Mouse (Mus musculus): ENCODE measurements at regions not wholly inside any gene's neighbourhood (a gene's known extent, or its start where the extent isn't known, plus 50 kb on each side); places are given as distances from the start of the nearest gene placed in this dataset.
A peak's percentile ranks its signal among the peaks of the same experiment; 100 is the strongest.

DNA sequence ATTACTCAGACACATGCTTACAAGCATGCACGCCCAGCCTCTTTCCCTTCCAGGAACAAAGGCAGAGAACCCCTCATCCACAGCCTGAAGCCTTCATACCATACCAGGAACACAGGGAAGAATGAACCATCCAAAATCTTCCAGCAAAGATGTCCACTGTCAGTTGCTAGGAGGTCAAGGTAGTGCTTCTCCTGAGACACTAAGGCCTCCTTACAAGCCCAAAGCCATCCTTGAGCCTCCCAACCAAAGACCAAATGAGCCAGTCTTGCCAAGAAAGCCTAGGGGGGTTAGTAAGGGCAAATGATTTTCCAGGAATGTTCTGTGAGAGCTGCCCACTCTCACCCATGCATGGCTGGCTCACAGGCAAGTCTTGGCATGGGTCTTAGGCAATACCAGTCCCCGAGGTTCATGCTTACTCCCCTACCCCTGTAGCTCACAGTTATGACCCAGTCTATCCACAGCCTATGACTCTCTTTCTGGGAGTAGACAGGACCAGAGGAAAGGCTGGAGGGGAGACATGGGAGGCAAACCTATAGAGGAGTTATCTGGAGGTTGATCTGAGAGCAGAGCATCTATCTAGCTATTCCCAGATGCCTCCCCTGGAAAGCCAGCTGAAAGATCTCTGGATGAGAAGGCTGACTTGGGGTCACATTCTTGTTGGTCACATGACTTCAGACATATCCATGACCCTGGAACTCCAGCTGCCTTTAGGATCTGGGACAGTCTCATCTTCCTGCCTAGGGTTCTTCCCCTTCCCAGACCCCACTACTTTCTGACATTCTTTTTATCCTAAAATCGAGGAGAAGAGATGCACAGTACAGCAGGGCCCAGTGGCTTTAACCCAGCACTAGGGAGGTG, 112.4 kb downstream of the Zfp36l2 start:
- ATAC-seq (ENCODE audit: insufficient read depth, low read depth): no peak
- no peak overlapping the region for H3K4me2 ChIP-seq (ENCODE audit: low read depth, low read length)
- TF ChIP-seq EP300 (IDR thresholded peaks at IDR 0.05; ENCODE audit: low read depth): no peak
- no peak for TF ChIP-seq CTCF (IDR thresholded peaks at IDR 0.05; ENCODE audit: low read depth)
- WGBS: 79% methylated on average over 3 of the region's 3 CpGs
- no peak overlapping the region for H3K4me3 ChIP-seq (ENCODE audit: low read depth, low read length)
- H3K27ac ChIP-seq (ENCODE audit: low read depth): 0 out of 2 replicates have a peak overlapping the region, but pooled peaks have one; percentile 51
- no peaks in the 10 kb centered on the region for H3K27me3 ChIP-seq (ENCODE audit: control insufficient read depth, insufficient read depth, low read length)
- no peaks in the 10 kb centered on the region for H3K9me3 ChIP-seq (replicated peaks; ENCODE audit: control insufficient read depth, low read length)
- DNase-seq (ENCODE audit: low spot score): no peak
- no peak overlapping the region for H3K9ac ChIP-seq (replicated peaks; ENCODE audit: low read depth, low read length)
- H3K4me1 ChIP-seq (ENCODE audit: control insufficient read depth, insufficient read depth): peaks cover 13% of the 10 kb centered on the region
- no peaks in the 10 kb centered on the region for H3K36me3 ChIP-seq (replicated peaks; ENCODE audit: control insufficient read depth, insufficient read depth, low read length)

DNA sequence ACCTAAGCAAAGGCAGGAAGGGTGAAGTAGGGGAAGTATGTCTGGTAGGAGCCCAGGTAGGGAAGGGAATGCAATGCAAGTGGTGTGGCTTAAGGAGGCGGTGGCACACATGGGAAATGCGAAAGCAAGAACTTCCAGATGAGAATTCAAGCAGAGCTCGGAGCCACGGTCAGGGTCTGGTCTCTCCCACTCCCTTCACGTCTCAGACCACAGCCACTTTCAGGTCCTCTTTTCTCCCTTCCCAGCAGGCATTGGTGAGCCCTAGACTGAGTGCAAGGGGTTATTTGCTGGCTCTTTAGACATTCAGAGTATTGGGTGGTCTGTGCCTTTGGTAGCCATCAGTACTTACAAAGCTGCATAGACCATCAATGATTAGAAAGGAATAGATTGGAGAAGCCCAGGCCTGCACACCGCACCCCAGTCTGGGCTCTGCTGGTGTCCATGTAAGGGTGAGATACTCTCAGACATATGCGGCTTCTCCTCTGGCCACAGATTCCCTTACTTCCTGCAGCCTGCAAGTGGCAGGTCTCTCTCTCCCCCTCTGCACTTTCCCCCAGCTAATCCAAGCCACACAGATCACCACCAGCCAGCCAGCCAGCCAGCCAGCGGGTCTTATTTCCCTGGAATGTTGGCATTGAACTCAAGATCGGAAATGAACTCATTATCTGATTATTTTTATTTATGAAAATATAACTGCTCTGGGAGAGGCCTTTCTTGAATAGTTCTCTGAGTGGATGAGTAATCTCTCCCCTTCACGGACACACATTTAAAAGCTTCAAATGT, 113.6 kb downstream of the Zfp36l2 start:
- Histone ChIP-seq H3K4me3 (ENCODE audit: low read depth, low read length) (no peak overlapping the region), H3K4me1 (ENCODE audit: control insufficient read depth, insufficient read depth) (peaks cover 13% of the 10 kb centered on the region), H3K4me2 (ENCODE audit: low read depth, low read length) (no peak overlapping the region), H3K9ac (replicated peaks; ENCODE audit: low read depth, low read length) (no peak overlapping the region), H3K27ac (ENCODE audit: low read depth) (peak overlapping the region; percentile 51), H3K9me3 (replicated peaks; ENCODE audit: control insufficient read depth, low read length) (no peaks in the 10 kb centered on the region), H3K27me3 (ENCODE audit: control insufficient read depth, insufficient read depth, low read length) (no peaks in the 10 kb centered on the region), H3K36me3 (replicated peaks; ENCODE audit: control insufficient read depth, insufficient read depth, low read length) (no peaks in the 10 kb centered on the region)
- 64% methylated on average over 10 of the region's 10 CpGs for WGBS
- ATAC-seq (ENCODE audit: insufficient read depth, low read depth) (0 out of 2 replicates have a peak, but pooled peaks have one; percentile 27), DNase-seq (ENCODE audit: low spot score) (peak; percentile 46)
- TF ChIP-seq EP300 (IDR thresholded peaks at IDR 0.05; ENCODE audit: low read depth) (no peak), CTCF (IDR thresholded peaks at IDR 0.05; ENCODE audit: low read depth) (no peak)

DNA sequence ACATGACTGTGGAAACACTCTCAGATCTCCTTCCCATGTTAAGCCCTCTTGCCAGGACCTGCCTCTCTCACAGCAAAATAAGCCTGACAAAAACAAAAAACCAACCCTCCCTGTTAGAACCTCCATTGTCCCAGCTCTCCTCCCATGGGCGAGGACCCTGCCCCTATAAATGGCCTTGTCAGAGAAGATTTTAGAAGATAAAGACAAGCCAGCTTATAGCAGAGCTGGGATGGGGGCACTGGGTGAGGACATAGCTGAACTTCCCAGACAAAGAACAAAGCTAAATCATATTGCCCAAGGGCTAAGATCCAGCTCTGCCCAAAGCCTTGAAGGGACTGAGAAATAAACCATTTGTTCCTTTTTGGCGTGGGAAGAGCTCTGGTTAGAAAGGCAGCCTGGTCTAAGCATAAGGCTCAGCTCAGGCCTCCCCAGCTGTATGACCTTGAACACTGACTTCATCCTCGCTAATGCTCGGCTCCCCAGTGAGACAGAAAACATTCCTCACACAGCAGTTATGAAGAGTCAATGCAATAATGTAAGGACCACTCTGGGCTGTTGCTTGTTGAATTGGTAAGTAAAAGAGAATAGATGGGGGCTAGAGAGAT, 115.2 kb downstream of the Zfp36l2 start:
- H3K4me2 ChIP-seq (ENCODE audit: low read depth, low read length): no peak overlapping the region
- peak overlapping the region; percentile 38; the same call in 1 of the 2 replicates for H3K27ac ChIP-seq (ENCODE audit: low read depth)
- no peak for TF ChIP-seq EP300 (IDR thresholded peaks at IDR 0.05; ENCODE audit: low read depth)
- TF ChIP-seq CTCF (IDR thresholded peaks at IDR 0.05; ENCODE audit: low read depth): no peak
- WGBS: 47% methylated on average over 4 of the region's 4 CpGs
- DNase-seq (ENCODE audit: low spot score): no peak
- no peaks in the 10 kb centered on the region for H3K27me3 ChIP-seq (ENCODE audit: control insufficient read depth, insufficient read depth, low read length)
- peaks cover 13% of the 10 kb centered on the region for H3K4me1 ChIP-seq (ENCODE audit: control insufficient read depth, insufficient read depth)
- no peak overlapping the region for H3K4me3 ChIP-seq (ENCODE audit: low read depth, low read length)
- no peak overlapping the region for H3K9ac ChIP-seq (replicated peaks; ENCODE audit: low read depth, low read length)
- H3K36me3 ChIP-seq (replicated peaks; ENCODE audit: control insufficient read depth, insufficient read depth, low read length): no peaks in the 10 kb centered on the region
- H3K9me3 ChIP-seq (replicated peaks; ENCODE audit: control insufficient read depth, low read length): no peaks in the 10 kb centered on the region
- no peak for ATAC-seq (ENCODE audit: insufficient read depth, low read depth)

- no peak overlapping the region for H3K4me2 ChIP-seq (ENCODE audit: low read depth, low read length)
- TF ChIP-seq EP300 (IDR thresholded peaks at IDR 0.05; ENCODE audit: low read depth) (no peak), CTCF (IDR thresholded peaks at IDR 0.05; ENCODE audit: low read depth) (no peak)
- H3K4me1 ChIP-seq (ENCODE audit: control insufficient read depth, insufficient read depth): peaks cover 13% of the 10 kb centered on the region
- H3K27me3 ChIP-seq (ENCODE audit: control insufficient read depth, insufficient read depth, low read length): no peaks in the 10 kb centered on the region
- WGBS: 90% methylated on average over 2 of the region's 2 CpGs
- H3K4me3 ChIP-seq (ENCODE audit: low read depth, low read length): no peak overlapping the region
- DNase-seq (ENCODE audit: low spot score): no peak
- ATAC-seq (ENCODE audit: insufficient read depth, low read depth): no peak
- H3K9me3 ChIP-seq (replicated peaks; ENCODE audit: control insufficient read depth, low read length): no peaks in the 10 kb centered on the region
- no peak overlapping the region for H3K27ac ChIP-seq (ENCODE audit: low read depth)
- no peak overlapping the region for H3K9ac ChIP-seq (replicated peaks; ENCODE audit: low read depth, low read length)
- no peaks in the 10 kb centered on the region for H3K36me3 ChIP-seq (replicated peaks; ENCODE audit: control insufficient read depth, insufficient read depth, low read length)
Observed at GRCm38 (mm10) chr17:84071855-84072254, 115.9 kb downstream of the Zfp36l2 start.

DNA sequence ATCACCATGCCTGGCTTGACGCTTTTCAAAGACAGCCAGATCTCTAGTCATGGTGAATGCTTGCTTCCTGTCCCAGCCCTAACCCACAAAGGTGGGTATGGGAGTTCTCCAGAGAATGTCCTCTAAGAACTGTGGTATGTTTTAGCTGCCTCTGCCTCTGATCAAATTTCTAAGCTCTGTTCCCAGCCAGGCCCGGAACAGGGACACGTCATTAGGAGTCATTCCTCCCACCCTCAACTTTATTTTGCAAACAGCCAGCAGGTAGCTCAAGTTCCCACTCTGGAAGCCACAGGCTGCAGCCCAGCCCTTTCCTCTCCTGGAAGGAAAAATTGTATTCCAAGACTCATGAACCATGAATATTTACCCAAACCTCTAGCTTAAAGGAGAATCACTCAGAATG, 117.2 kb downstream of the Zfp36l2 start:
- 75% methylated on average over 3 of the region's 3 CpGs for WGBS

More for the DNA sequence above, 117.2 kb downstream of the Zfp36l2 start:
- DNase-seq (ENCODE audit: low spot score) (no peak), ATAC-seq (ENCODE audit: insufficient read depth, low read depth) (no peak)
- Histone ChIP-seq H3K4me3 (ENCODE audit: low read depth, low read length) (no peak overlapping the region), H3K4me1 (ENCODE audit: control insufficient read depth, insufficient read depth) (peaks cover 13% of the 10 kb centered on the region), H3K4me2 (ENCODE audit: low read depth, low read length) (no peak overlapping the region), H3K9me3 (replicated peaks; ENCODE audit: control insufficient read depth, low read length) (no peaks in the 10 kb centered on the region), H3K27me3 (ENCODE audit: control insufficient read depth, insufficient read depth, low read length) (no peaks in the 10 kb centered on the region), H3K9ac (replicated peaks; ENCODE audit: low read depth, low read length) (no peak overlapping the region), H3K36me3 (replicated peaks; ENCODE audit: control insufficient read depth, insufficient read depth, low read length) (no peaks in the 10 kb centered on the region), H3K27ac (ENCODE audit: low read depth) (no peak overlapping the region)
- no peak for TF ChIP-seq EP300 (IDR thresholded peaks at IDR 0.05; ENCODE audit: low read depth)
- TF ChIP-seq CTCF (IDR thresholded peaks at IDR 0.05; ENCODE audit: low read depth): no peak
